Mouse (Mus musculus) neural tube, embryonic 14.5 days (tissue): ENCODE data around the gene Cyp1b1. TPM values are rescaled to one million over a fixed set of nuclear protein-coding genes. Genes with fewer than 3 reads are reported as not detected.

Experiments
- ATAC-seq: fragments of 200-750 bp; cut with Nextera tagmentation; 2 replicates; pipeline ENCODE4 v1.8.0; 2017; ENCODE audit warnings: low read depth, mild to moderate bottlenecking, moderate TSS enrichment, moderate library complexity
- H3K27ac ChIP-seq: fragments of 300-500 bp; sonication (generic); 2 replicates; pipeline ENCODE4 v1.5.1; 2014; ENCODE audit warnings: low read depth, mild to moderate bottlenecking, control low read depth, low read length, moderate library complexity, mixed read lengths
- H3K27me3 ChIP-seq: fragments of 300-500 bp; sonication (generic); 2 replicates; pipeline ENCODE4 v1.6.1; 2014; ENCODE audit warnings: low read length; ENCODE audit not compliant: control insufficient read depth, insufficient read depth
- H3K36me3 ChIP-seq: fragments of 300-500 bp; sonication (generic); 2 replicates; pipeline ENCODE4 v1.6.1; 2014; ENCODE audit warnings: low read length, mixed read lengths; ENCODE audit not compliant: control insufficient read depth, insufficient read depth
- H3K4me1 ChIP-seq: fragments of 300-500 bp; sonication (generic); 2 replicates; pipeline ENCODE4 v1.6.1; 2014; ENCODE audit warnings: low read length; ENCODE audit not compliant: control insufficient read depth, insufficient read depth
- H3K4me2 ChIP-seq: fragments of 300-500 bp; sonication (generic); 2 replicates; pipeline ENCODE4 v1.6.1; 2014; ENCODE audit warnings: mild to moderate bottlenecking, low read depth, low read length, control low read depth
- H3K4me3 ChIP-seq: fragments of 300-500 bp; sonication (generic); 2 replicates; pipeline ENCODE4 v1.5.1; 2014; ENCODE audit warnings: low read depth, low read length, control low read depth, mixed read lengths
- H3K9ac ChIP-seq: fragments of 300-500 bp; sonication (generic); replicated peaks from 2 replicates; pipeline ENCODE4 v1.6.1; 2014; ENCODE audit warnings: low read depth, mild to moderate bottlenecking, control low read depth, low read length, mixed read lengths
- H3K9me3 ChIP-seq: fragments of 300-500 bp; sonication (generic); 2 replicates; pipeline ENCODE4 v1.6.1; 2016; ENCODE audit warnings: low read length; ENCODE audit not compliant: control insufficient read depth
- WGBS: fragments of 180-500 bp; shearing (Covaris S2); extraction: QIAGEN DNeasy Blood & Tissue Kit; methylation state at CpG from one replicate; pipeline ENCODE4 v1.1.7; 2014; 5-methylcytosine and 5-hydroxymethylcytosine counted together
- polyA plus RNA-seq: library from polyadenylated mRNA; unstranded; fragments of >200 nt; fragmentation: Nextera tagmentation; extraction: Ambion mirVana; gene quantifications from 2 replicates; pipeline ENCODE4 v1.2.1, GENCODE M21; 2014

The Cyp1b1 gene
- polyA plus RNA-seq, 1 experiment from 2014 or later, result 0.95 TPM

DNA sequence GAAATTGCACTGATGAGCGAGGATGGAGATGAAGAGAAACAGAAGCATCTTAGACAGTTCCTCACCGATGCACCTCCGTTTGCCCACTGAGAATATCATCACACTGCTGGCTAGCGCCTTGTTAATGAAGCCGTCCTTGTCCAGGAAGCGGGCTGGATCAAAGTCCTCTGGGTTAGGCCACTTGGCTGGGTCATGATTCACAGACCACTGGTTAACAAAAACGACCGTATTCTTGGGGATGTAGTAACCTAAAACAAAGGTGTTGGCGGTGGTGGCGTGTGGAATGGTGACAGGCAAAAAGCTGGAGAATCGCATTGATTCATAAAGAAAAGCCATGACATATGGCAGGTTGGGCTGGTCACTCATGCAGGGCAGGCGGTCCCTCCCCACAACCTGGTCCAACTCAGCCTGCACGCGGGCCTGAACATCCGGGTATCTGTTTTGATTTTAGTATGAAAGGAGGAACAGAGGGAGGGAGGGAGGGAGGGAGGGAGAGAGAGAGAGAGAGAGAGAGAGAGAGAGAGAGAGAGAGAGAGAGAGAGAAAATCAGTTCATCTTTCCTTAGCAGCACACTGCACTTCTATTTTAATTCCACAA is 4.5 kb downstream of the Cyp1b1 start:
- no peak for ATAC-seq
- H3K27ac ChIP-seq, result no peak overlapping the region
- no peaks in the 10 kb centered on the region for H3K9me3 ChIP-seq
- no peak overlapping the region for H3K4me3 ChIP-seq
- H3K27me3 ChIP-seq, result peaks cover 42% of the 10 kb centered on the region
- H3K9ac ChIP-seq, result no peak overlapping the region
- 10% methylated on average over 15 of the region's 15 CpGs for WGBS
- H3K4me1 ChIP-seq, result peaks cover 10% of the 10 kb centered on the region
- no peaks in the 10 kb centered on the region for H3K36me3 ChIP-seq
- H3K4me2 ChIP-seq, result no peak overlapping the region

DNA sequence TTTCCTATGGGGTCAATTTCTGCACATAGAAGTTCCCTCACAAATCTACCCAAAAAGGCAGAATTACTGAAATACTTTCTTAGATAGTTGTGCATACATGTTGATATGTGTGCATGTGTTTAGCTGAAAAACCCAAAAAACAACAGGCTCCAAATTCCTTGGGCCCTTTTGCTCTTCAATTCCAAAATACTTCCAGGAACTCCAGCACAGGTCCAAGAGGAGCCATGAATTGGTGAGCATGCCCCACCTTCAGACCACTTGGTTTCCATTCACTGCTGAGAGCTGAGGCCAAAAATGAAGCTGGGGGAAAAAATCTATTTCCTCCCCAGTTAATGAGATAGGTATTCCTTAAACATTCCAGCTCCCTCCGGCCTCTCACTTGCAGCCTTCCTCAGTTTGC is 5.1 kb downstream of the Cyp1b1 start:
- Histone ChIP-seq H3K36me3 (no peaks in the 10 kb centered on the region), H3K4me3 (no peak overlapping the region), H3K27me3 (peaks cover 39% of the 10 kb centered on the region), H3K4me2 (no peak overlapping the region), H3K9ac (no peak overlapping the region), H3K9me3 (no peaks in the 10 kb centered on the region), H3K27ac (no peak overlapping the region), H3K4me1 (peaks cover 10% of the 10 kb centered on the region)
- no peak for ATAC-seq
- 37% methylated on average over 1 of the region's 1 CpGs for WGBS

DNA sequence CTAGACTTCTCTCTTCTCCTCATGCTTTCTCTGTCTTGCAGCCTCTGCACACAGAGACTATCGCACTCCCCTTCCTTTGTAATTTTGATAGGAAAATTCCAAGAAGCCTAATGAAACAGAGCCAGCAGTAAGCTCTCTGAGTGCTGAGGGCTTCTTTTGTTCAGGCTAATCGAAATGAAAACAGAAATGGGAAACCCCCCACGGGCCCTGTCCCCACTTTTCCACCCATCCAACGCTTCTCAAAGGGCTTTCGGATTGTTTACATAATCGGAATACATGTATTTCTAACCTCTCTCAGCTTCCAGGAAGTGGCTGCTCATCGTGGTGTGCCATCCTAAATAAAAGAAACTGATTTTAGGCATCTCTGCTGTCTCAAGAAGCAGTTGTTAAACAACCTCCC is 6.7 kb downstream of the Cyp1b1 start:
- Histone ChIP-seq H3K27ac (no peak overlapping the region), H3K4me3 (no peak overlapping the region), H3K9ac (no peak overlapping the region), H3K27me3 (peaks cover 24% of the 10 kb centered on the region), H3K9me3 (no peaks in the 10 kb centered on the region), H3K36me3 (no peaks in the 10 kb centered on the region), H3K4me1 (peaks cover 2% of the 10 kb centered on the region), H3K4me2 (no peak overlapping the region)
- WGBS, result 13% methylated on average over 7 of the region's 7 CpGs
- ATAC-seq, result no peak

DNA sequence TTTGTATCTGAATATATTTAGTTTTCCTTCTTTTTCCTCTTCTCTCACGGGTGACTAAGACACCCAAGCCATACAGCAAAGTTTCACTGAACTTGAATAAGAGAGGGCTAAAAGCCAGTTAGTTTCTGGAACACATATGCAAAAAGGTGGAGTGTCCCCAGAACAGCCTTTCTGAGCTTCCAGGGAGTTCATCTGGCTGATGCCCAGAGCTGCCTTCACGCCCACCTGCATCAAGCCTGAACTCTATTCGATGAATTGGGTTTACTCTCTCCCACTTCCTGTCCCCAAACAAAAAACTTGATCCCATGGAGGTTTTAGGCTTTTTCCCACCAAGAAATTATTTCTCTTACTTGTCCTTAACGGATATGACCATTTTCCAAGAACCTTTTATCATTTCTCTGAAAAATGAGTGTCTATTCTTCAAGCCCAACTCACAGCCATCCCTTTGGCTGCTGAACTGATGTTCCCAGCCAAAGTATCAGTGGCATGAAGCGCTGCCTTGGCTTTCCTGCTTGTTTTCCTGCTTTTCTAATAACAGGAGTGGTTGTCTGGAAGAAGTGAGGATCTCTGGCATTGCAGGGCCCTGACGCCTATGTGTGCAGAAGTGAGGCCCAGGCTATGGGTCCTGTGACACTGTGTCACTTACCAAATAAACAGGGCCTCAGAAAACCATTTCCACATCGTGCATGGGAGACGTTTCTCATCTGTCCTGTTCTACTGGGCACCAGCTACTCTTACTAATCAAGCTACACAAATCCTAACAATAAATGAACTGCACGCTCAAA is 9.0 kb downstream of the Cyp1b1 start:
- Histone ChIP-seq H3K27me3 (peaks cover 9% of the 10 kb centered on the region), H3K9me3 (no peaks in the 10 kb centered on the region), H3K27ac (no peak overlapping the region), H3K4me3 (no peak overlapping the region), H3K4me2 (no peak overlapping the region), H3K9ac (no peak overlapping the region), H3K4me1 (no peaks in the 10 kb centered on the region), H3K36me3 (no peaks in the 10 kb centered on the region)
- no peak for ATAC-seq
- WGBS, result 78% methylated on average over 9 of the region's 9 CpGs

DNA sequence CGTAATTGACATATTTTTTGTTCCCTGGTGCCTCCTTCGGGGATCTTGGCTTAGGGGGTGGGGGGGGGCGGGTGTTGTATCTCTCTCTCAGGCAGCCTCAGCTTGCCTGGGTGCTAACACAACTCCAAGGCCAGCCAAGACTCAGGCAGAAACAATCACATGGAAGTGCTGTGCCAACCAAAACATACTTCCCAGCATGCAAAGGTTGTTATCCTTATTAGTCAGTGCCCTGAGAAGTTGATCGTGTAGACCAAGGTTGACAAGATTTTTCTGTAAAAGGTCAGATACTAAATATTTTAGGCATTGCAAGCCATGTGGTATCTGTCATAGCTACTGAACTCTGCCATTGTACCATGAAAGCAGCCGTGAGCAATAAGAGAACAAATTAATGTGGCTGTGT is 14.0 kb downstream of the Cyp1b1 start:
- no peak for ATAC-seq

DNA sequence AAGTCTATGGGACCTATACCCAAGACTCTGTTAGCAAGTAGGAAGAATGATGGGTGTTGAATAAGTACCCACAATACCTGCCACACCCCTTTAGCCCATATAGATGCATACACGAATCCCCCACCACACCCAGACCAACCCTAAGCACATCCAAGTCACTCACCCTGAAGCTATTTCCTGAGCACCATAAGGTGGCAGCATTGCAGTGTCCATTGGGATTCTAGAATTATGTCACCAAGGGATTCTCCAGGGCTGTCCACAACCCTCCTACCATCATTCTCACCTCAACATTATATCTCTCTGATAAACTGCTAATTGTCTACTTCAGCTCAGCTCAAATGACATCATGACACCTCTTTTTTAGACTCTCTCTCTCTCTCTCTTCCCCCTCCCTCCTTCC is 15.7 kb downstream of the Cyp1b1 start:
- no peak overlapping the region for H3K4me3 ChIP-seq
- no peak overlapping the region for H3K4me2 ChIP-seq
- WGBS, result 40% methylated on average over 1 of the region's 1 CpGs
- H3K27ac ChIP-seq, result no peak overlapping the region
- ATAC-seq, result no peak
- H3K36me3 ChIP-seq, result no peaks in the 10 kb centered on the region
- H3K4me1 ChIP-seq, result no peaks in the 10 kb centered on the region
- H3K27me3 ChIP-seq, result no peaks in the 10 kb centered on the region
- no peak overlapping the region for H3K9ac ChIP-seq
- no peaks in the 10 kb centered on the region for H3K9me3 ChIP-seq

More for the DNA sequence above, 14.0 kb downstream of the Cyp1b1 start:
- Histone ChIP-seq H3K4me1 (no peaks in the 10 kb centered on the region), H3K4me3 (no peak overlapping the region), H3K9me3 (no peaks in the 10 kb centered on the region), H3K36me3 (no peaks in the 10 kb centered on the region), H3K4me2 (no peak overlapping the region), H3K27ac (no peak overlapping the region), H3K9ac (no peak overlapping the region), H3K27me3 (no peaks in the 10 kb centered on the region)
- 83% methylated on average over 5 of the region's 5 CpGs for WGBS

DNA sequence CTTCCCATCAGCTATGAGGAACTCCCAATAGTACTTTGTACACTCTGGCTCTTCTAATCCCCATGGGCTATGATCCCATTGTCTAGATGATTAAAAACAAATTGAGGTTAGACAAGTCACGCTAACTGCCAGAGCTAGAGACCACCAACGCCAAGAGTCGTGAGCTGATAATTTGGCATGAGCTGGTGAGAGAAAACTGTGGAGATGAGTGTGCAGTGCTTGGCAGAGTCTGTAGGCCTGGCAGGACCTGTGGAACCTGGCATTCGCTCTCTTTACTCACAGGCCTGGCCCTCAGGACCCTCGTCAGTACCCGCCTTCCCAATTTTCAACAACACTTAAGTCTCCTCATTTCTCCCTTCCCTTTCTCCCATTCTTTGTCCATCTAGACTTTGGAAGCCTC is 19.3 kb downstream of the Cyp1b1 start:
- WGBS, result 89% methylated on average over 6 of the region's 6 CpGs
- Histone ChIP-seq H3K4me3 (no peak overlapping the region), H3K4me2 (no peak overlapping the region), H3K9ac (no peak overlapping the region), H3K27me3 (no peaks in the 10 kb centered on the region), H3K4me1 (no peaks in the 10 kb centered on the region), H3K36me3 (no peaks in the 10 kb centered on the region), H3K27ac (no peak overlapping the region), H3K9me3 (no peaks in the 10 kb centered on the region)
- no peak for ATAC-seq

DNA sequence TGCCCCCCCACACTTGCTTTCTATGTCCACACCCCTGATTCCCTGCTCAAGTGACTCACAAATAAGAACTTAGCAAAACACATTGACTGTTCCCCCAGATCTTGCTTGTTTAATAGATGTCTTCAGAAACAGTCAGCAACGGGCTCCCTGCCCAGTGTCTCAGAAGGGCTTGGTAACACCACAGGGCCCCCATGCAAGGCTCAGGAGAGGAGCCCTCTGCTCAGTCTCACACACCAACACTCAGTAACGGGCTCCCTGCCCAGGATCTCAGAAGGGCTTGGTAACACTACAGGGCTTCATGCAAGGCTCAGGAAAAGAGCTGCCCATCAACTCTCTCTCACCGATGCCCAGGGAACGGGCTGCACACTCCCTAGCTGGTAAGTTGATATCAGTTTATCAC is 19.8 kb downstream of the Cyp1b1 start:
- H3K36me3 ChIP-seq, result no peaks in the 10 kb centered on the region
- no peaks in the 10 kb centered on the region for H3K9me3 ChIP-seq
- H3K27me3 ChIP-seq, result no peaks in the 10 kb centered on the region
- H3K4me1 ChIP-seq, result no peaks in the 10 kb centered on the region
- WGBS, result 85% methylated on average over 4 of the region's 4 CpGs
- H3K4me2 ChIP-seq, result no peak overlapping the region
- ATAC-seq, result no peak
- no peak overlapping the region for H3K9ac ChIP-seq
- no peak overlapping the region for H3K27ac ChIP-seq
- no peak overlapping the region for H3K4me3 ChIP-seq

DNA sequence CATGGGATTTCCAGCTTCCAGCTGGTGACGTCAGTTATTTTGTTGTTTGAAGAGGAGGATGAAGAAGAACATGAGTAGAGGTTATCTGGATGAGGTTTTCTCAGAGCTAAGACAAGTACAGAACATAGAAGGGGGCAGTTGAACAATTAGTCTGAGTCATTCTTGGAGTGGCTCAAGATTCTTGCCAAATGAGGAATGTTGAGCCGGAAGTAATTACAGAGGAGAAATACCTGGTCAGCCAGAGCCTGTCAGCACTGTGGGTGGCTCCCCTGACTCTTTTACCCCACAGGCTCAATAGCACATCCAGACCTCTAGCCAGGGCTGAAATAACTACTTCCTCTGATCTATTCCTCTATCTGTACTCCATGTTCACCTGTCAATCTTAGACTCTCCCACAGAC is 44.0 kb downstream of the Cyp1b1 start:
- Histone ChIP-seq H3K27me3 (no peaks in the 10 kb centered on the region), H3K9me3 (no peaks in the 10 kb centered on the region), H3K27ac (no peak overlapping the region), H3K4me3 (no peak overlapping the region), H3K4me2 (no peak overlapping the region), H3K36me3 (no peaks in the 10 kb centered on the region), H3K9ac (no peak overlapping the region), H3K4me1 (no peaks in the 10 kb centered on the region)
- WGBS, result 79% methylated on average over 2 of the region's 2 CpGs
- no peak for ATAC-seq
